Mouse (Mus musculus) bone marrow macrophage, adult 2 months (primary cell): ENCODE measurements around the gene Pex11a. TPM values are rescaled to one million over a fixed set of nuclear protein-coding genes. Genes with fewer than 3 reads are reported as not detected.

Experiments used
- H3K27ac ChIP-seq: 2 replicates; pipeline ENCODE4 v1.5.1; 2012; ENCODE audit warnings: low read depth, low read length; ENCODE audit not compliant: insufficient read depth
- H3K4me1 ChIP-seq: 2 replicates; pipeline ENCODE4 v1.6.1; 2012; ENCODE audit warnings: low read length; ENCODE audit not compliant: control insufficient read depth, insufficient read depth
- H3K4me3 ChIP-seq: 2 replicates; pipeline ENCODE4 v1.5.1; 2012; ENCODE audit warnings: mild to moderate bottlenecking, low read length, moderate library complexity; ENCODE audit not compliant: insufficient read depth
- CTCF ChIP-seq: IDR thresholded peaks from 2 replicates; pipeline ENCODE4 v1.5.1; 2012; ENCODE audit warnings: low read depth, mild to moderate bottlenecking, low read length, moderate library complexity
- POLR2A ChIP-seq: IDR thresholded peaks from 2 replicates; pipeline ENCODE4 v1.6.1; 2012; ENCODE audit warnings: mild to moderate bottlenecking, low read depth, low read length, borderline replicate concordance
- polyA plus RNA-seq: library from polyadenylated mRNA; stranded (reverse); fragments of >200 nt; gene quantifications from 2 replicates; pipeline ENCODE4 v1.2.4, GENCODE M21; 2012; ENCODE audit not compliant: missing spikeins, insufficient read depth, insufficient read length

Gene Pex11a
- polyA plus RNA-seq, 1 experiment: 5.9 TPM

GRCm38 (mm10) chr7:79742277-79742658 is 663 bp downstream of the Pex11a start:
- H3K27ac ChIP-seq: no peak overlapping the region
- TF ChIP-seq CTCF (no peak), POLR2A (no peak)
- H3K4me3 ChIP-seq: peak overlapping the region; percentile 88
- H3K4me1 ChIP-seq: peaks cover 17% of the 10 kb centered on the region

- Histone ChIP-seq H3K4me1 (peaks cover 17% of the 10 kb centered on the region), H3K27ac (no peak overlapping the region), H3K4me3 (no peak overlapping the region)
- TF ChIP-seq POLR2A: no peak
- no peak for TF ChIP-seq CTCF
Measured at GRCm38 (mm10) chr7:79740279-79740678, 2.7 kb downstream of the Pex11a start.

GRCm38 (mm10) chr7:79738913-79739312 is 4.0 kb downstream of the Pex11a start:
- no peak overlapping the region for H3K27ac ChIP-seq
- H3K4me1 ChIP-seq: peaks cover 8% of the 10 kb centered on the region
- TF ChIP-seq POLR2A (no peak), CTCF (no peak)
- H3K4me3 ChIP-seq: no peak overlapping the region

- H3K4me1 ChIP-seq: peaks cover 3% of the 10 kb centered on the region; the same call in 1 of the 2 replicates
- TF ChIP-seq CTCF: no peak
- TF ChIP-seq POLR2A: no peak
Measured at GRCm38 (mm10) chr7:79736511-79736910, 6.4 kb downstream of the Pex11a start.

GRCm38 (mm10) chr7:79734563-79734962 is 8.4 kb downstream of the Pex11a start:
- Histone ChIP-seq H3K27ac (no peak overlapping the region), H3K4me3 (no peak overlapping the region), H3K4me1 (peaks cover 3% of the 10 kb centered on the region; the same call in 1 of the 2 replicates)
- no peak for TF ChIP-seq POLR2A
- no peak for TF ChIP-seq CTCF

More at GRCm38 (mm10) chr7:79736511-79736910, 6.4 kb downstream of the Pex11a start:
- H3K4me3 ChIP-seq: no peak overlapping the region
- no peak overlapping the region for H3K27ac ChIP-seq

- TF ChIP-seq POLR2A: no peak
- no peak for TF ChIP-seq CTCF
- Histone ChIP-seq H3K4me1 (peaks cover 3% of the 10 kb centered on the region; the same call in 1 of the 2 replicates), H3K4me3 (no peak within 1 kb of the TSS), H3K27ac (no peak within 1 kb of the TSS)
Measured at GRCm38 (mm10) chr7:79732622-79733021, 10.3 kb downstream of the Pex11a start, which contains the start of gene Plin1. Plin1 (minus strand) TSS chr7:79732903.

- no peak overlapping the region for H3K27ac ChIP-seq
- peaks cover 3% of the 10 kb centered on the region; the same call in 1 of the 2 replicates for H3K4me1 ChIP-seq
- TF ChIP-seq POLR2A (no peak), CTCF (no peak)
- no peak overlapping the region for H3K4me3 ChIP-seq
Measured at GRCm38 (mm10) chr7:79731438-79731837, 11.5 kb downstream of the Pex11a start.

GRCm38 (mm10) chr7:79729743-79730370 is 13.1 kb downstream of the Pex11a start:
- H3K27ac ChIP-seq: no peak overlapping the region
- no peak overlapping the region for H3K4me3 ChIP-seq
- TF ChIP-seq CTCF (no peak), POLR2A (no peak)
- peaks cover 4% of the 10 kb centered on the region; the same call in 1 of the 2 replicates for H3K4me1 ChIP-seq

GRCm38 (mm10) chr7:79729169-79729568 is 13.8 kb downstream of the Pex11a start:
- H3K27ac ChIP-seq: no peak overlapping the region
- peaks cover 4% of the 10 kb centered on the region; the same call in 1 of the 2 replicates for H3K4me1 ChIP-seq
- H3K4me3 ChIP-seq: no peak overlapping the region
- TF ChIP-seq CTCF (peak; percentile 69), POLR2A (no peak)

GRCm38 (mm10) chr7:79728219-79728618 is 14.7 kb downstream of the Pex11a start:
- Histone ChIP-seq H3K27ac (no peak overlapping the region), H3K4me1 (peaks cover 4% of the 10 kb centered on the region; the same call in 1 of the 2 replicates), H3K4me3 (no peak overlapping the region)
- TF ChIP-seq POLR2A (no peak), CTCF (peak; percentile 70)

GRCm38 (mm10) chr7:79727091-79727490 is 15.8 kb downstream of the Pex11a start:
- Histone ChIP-seq H3K27ac (no peak overlapping the region), H3K4me3 (no peak overlapping the region), H3K4me1 (peaks cover 6% of the 10 kb centered on the region)
- TF ChIP-seq POLR2A (no peak), CTCF (peak; percentile 71)
